Mouse (Mus musculus): ENCODE results near the gene Klf15.

GRCm38 (mm10) chr6:90470947-90471541 is 8.7 kb downstream of the Klf15 start:
- TF ChIP-seq CTCF (IDR thresholded peaks at IDR 0.05; ENCODE audit: borderline replicate concordance, insufficient read depth, low read depth, low read length), result no peak
- TF ChIP-seq POLR2A (IDR thresholded peaks at IDR 0.05; ENCODE audit: borderline replicate concordance, insufficient read depth, low read length), result no peak

All from cerebellum, adult 2 months (tissue).